9 mouse cellular contexts compared by ENCODE assay signal in the genomic region with DNA sequence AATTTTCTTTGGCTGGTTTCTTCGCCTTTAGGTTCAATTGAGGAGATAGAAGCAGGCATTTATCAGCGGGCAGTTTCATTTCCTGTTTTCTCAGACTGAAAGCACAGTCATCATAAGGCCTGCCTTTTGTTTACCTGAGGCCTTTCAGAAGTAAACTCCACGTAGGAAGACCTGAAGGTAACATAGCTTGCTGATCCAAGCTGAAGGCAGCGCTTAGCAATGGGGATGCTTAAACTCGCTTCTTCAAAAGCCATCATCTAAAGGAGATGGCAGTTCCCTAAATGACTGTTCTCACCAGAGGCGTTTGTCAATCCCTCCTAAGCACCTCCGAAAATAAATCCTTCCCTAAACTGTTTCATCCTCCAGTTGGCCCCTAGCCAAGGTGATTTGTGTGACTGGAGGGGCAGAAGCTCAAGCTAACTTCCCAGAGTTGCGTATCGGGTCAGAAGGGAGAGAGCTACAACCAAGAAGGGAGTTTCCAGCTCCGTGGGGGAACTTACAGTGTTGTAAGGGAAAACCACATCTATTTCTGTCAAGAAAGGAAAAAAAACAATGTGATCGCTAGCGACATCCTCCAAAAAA. TPM values are rescaled to one million over a fixed set of nuclear protein-coding genes. Genes with fewer than 3 reads are reported as not detected.
DNase-seq lines count a peak whose midpoint lies in the region; ATAC-seq lines count a peak whose summit lies in the region.
"Had no signal": no experiment of that assay in that cellular context is flagged by ENCODE, and none has a peak within 500 bp of the region (broad histone marks: within the 10 kb centered on the region; RNA-seq: fewer than 3 reads in every experiment).

No protein-coding gene starts in this region.

- H3K9me3 ChIP-seq in heart, embryonic 16.5 days (replicated peaks; ENCODE audit: control insufficient read depth, low read length) = no peaks in the 10 kb centered on the region
- H3K9me3 ChIP-seq in neural tube, embryonic 15.5 days (replicated peaks) = no peaks in the 10 kb centered on the region
- H3K9me3 ChIP-seq: midbrain, embryonic 10.5 days had no signal

- no peak overlapping the region for H3K4me2 ChIP-seq in heart, embryonic 16.5 days (ENCODE audit: low read depth, low read length)
- no peak overlapping the region for H3K4me2 ChIP-seq in neural tube, embryonic 15.5 days

- intact Hi-C loops in left cerebral cortex, postnatal 14 days (cut with DNase I) = no loop called here

- 33% methylated on average over 12 of the region's 12 CpGs for WGBS in heart, embryonic 16.5 days
- 73% methylated on average over 12 of the region's 12 CpGs for WGBS in neural tube, embryonic 15.5 days

- peaks cover 32% of the 10 kb centered on the region for H3K4me1 ChIP-seq in heart, embryonic 16.5 days (ENCODE audit: control insufficient read depth, insufficient read depth, low read length)
- 0 out of 2 replicates have a peak, but pooled peaks cover 5% of the 10 kb centered on the region for H3K4me1 ChIP-seq in neural tube, embryonic 15.5 days

- H3K27me3 ChIP-seq in heart, embryonic 16.5 days (ENCODE audit: control insufficient read depth, insufficient read depth, low read length) = no peaks in the 10 kb centered on the region
- no peaks in the 10 kb centered on the region for H3K27me3 ChIP-seq in neural tube, embryonic 15.5 days (replicated peaks)

- H3K27ac ChIP-seq in heart, embryonic 16.5 days (ENCODE audit: low read length) = peak overlapping the region; percentile 68
- no peak overlapping the region for H3K27ac ChIP-seq in neural tube, embryonic 15.5 days (replicated peaks)
- H3K27ac ChIP-seq: midbrain, embryonic 10.5 days had no signal

- no peaks in the 10 kb centered on the region for H3K36me3 ChIP-seq in heart, embryonic 16.5 days (ENCODE audit: control insufficient read depth, insufficient read depth)
- H3K36me3 ChIP-seq in neural tube, embryonic 15.5 days = no peaks in the 10 kb centered on the region
- H3K36me3 ChIP-seq: midbrain, embryonic 10.5 days had no signal

- H3K9ac ChIP-seq in heart, embryonic 16.5 days (ENCODE audit: low read length) = no peak overlapping the region
- no peak overlapping the region for H3K9ac ChIP-seq in neural tube, embryonic 15.5 days (replicated peaks)

- ATAC-seq in heart, embryonic 16.5 days (replicated peaks; ENCODE audit: extremely low read depth, insufficient read depth, low FRiP score) = no peak
- peak; percentile 83 for ATAC-seq in monocyte, adult 5-6 weeks (replicated peaks; ENCODE audit: insufficient number of reproducible peaks, low FRiP score, low TSS enrichment, poor library complexity, severe bottlenecking)
- ATAC-seq in neural tube, embryonic 15.5 days (ENCODE audit: low FRiP score) = no peak

- DNase-seq in layer of hippocampus, adult 11-12 months (ENCODE audit: low spot score) = peak; percentile 60
- no peak for DNase-seq in layer of hippocampus, postnatal 10 days (ENCODE audit: low spot score in 2 of 2)
- peak; percentile 31 for DNase-seq in T-cell, adult 2 months (ENCODE audit: low spot score)
- no peak for DNase-seq in cerebellum, adult 9-11 months
- DNase-seq in left cerebral cortex, postnatal 14 days (ENCODE audit: low spot score in 2 of 2) = no peak

- H3K4me3 ChIP-seq in heart, embryonic 16.5 days (ENCODE audit: low read length) = no peak overlapping the region
- no peak overlapping the region for H3K4me3 ChIP-seq in neural tube, embryonic 15.5 days (replicated peaks)
- H3K4me3 ChIP-seq: midbrain, embryonic 10.5 days had no signal

RNA-seq across cellular contexts. Expression of a gene that starts 13.0 kb away (rescaled TPM):
- 10 to 100 TPM; 31.2 to 34.0 TPM for total RNA-seq in layer of hippocampus, postnatal 10 days (2021)
- 61.4 and 66.8 TPM in 2 replicates for polyA plus RNA-seq in heart, embryonic 16.5 days (2015; fragmentation: Nextera tagmentation; extraction: Ambion mirVana)
- 205 to 262 TPM (median 212 TPM) in 3 replicates for total RNA-seq in monocyte, adult 5-6 weeks (2017)
- 10 to 100 TPM; 25.1 to 26.0 TPM for total RNA-seq in left cerebral cortex, postnatal 14 days (2021)
- polyA plus RNA-seq in neural tube, embryonic 15.5 days (2015; fragmentation: Nextera tagmentation; extraction: Ambion mirVana) = 15.0 and 19.9 TPM in 2 replicates

RNA-seq across cellular contexts. Expression of a gene that starts 27.5 kb away (rescaled TPM):
- 10 to 100 TPM; 14.0 to 15.3 TPM for total RNA-seq in layer of hippocampus, postnatal 10 days (2021)
- 1.8 and 2.1 TPM in 2 replicates for polyA plus RNA-seq in heart, embryonic 16.5 days (2015; fragmentation: Nextera tagmentation; extraction: Ambion mirVana)
- 0.67 to 5.1 TPM (median 0.68 TPM) in 3 replicates for total RNA-seq in monocyte, adult 5-6 weeks (2017)
- 10 to 100 TPM in 1 of 2 experiments, 1 to 10 TPM in 1; 9.3 to 19.0 TPM for total RNA-seq in left cerebral cortex, postnatal 14 days (2021)
- polyA plus RNA-seq in neural tube, embryonic 15.5 days (2015; fragmentation: Nextera tagmentation; extraction: Ambion mirVana) = 10.3 and 14.0 TPM in 2 replicates

RNA-seq across cellular contexts. Expression of a gene that starts 42.4 kb away (rescaled TPM):
- 10 to 100 TPM; 37.7 to 39.7 TPM for total RNA-seq in layer of hippocampus, postnatal 10 days (2021)
- polyA plus RNA-seq in heart, embryonic 16.5 days (2015; fragmentation: Nextera tagmentation; extraction: Ambion mirVana) = 48.1 and 50.1 TPM in 2 replicates
- 4.0 to 11.8 TPM (median 9.0 TPM) in 3 replicates for total RNA-seq in monocyte, adult 5-6 weeks (2017)
- total RNA-seq in left cerebral cortex, postnatal 14 days (2021) = 10 to 100 TPM; 35.4 to 39.6 TPM
- polyA plus RNA-seq in neural tube, embryonic 15.5 days (2015; fragmentation: Nextera tagmentation; extraction: Ambion mirVana) = 51.5 and 53.7 TPM in 2 replicates

Comparison
In these comparisons a context has a peak if more than half of its experiments do, and no peak if none do; other contexts are left out.
1. DNase-seq: peak in layer of hippocampus, adult 11-12 months (single experiment) and T-cell, adult 2 months (single experiment); none in layer of hippocampus, postnatal 10 days (0 of 2), cerebellum, adult 9-11 months (single experiment) and left cerebral cortex, postnatal 14 days (0 of 2).